Mouse (Mus musculus) cerebellum, postnatal 25 days (tissue): ENCODE measurements at regions not wholly inside any gene's neighbourhood (a gene's known extent, or its start where the extent isn't known, plus 50 kb on each side); places are given as distances from the start of the nearest gene placed in this dataset.
A peak's percentile ranks its signal among the peaks of the same experiment; 100 is the strongest.
"Not testable (repeated sequence)": the region's sequence is repeated elsewhere in the genome, so short reads cannot be mapped to it uniquely, and the experiment has no call there.

Experiments
- DNase-seq, 2 experiments: peaks; one replicate each; pipeline ENCODE4 v3.0.0; 2021; ENCODE audit warnings: mixed read lengths in 2 of 2

- no peak for DNase-seq
These were observed 152.3 kb upstream of the Zfp637 start for GRCm38 (mm10) chr6:117688664-117689178.

- DNase-seq = no peak
These were observed 140.7 kb upstream of the Zfp637 start for GRCm38 (mm10) chr6:117700286-117700685.

- no peak for DNase-seq
These were observed 139.4 kb upstream of the Zfp637 start for GRCm38 (mm10) chr6:117701547-117701946.

- no peak for DNase-seq
These were observed 135.0 kb upstream of the Zfp637 start for GRCm38 (mm10) chr6:117706006-117706405.

- DNase-seq = no peak
These were observed 131.8 kb upstream of the Zfp637 start for GRCm38 (mm10) chr6:117709212-117709611.

- no peak for DNase-seq
These were observed 125.8 kb upstream of the Zfp637 start for GRCm38 (mm10) chr6:117715056-117715777.

- DNase-seq = not testable (repeated sequence)
These were observed 124.6 kb upstream of the Zfp637 start for GRCm38 (mm10) chr6:117716422-117716821.

- not testable (repeated sequence) for DNase-seq
These were observed 88.6 kb upstream of the Zfp637 start for GRCm38 (mm10) chr6:117752338-117752737.

GRCm38 (mm10) chr6:117755682-117756081 lies 85.3 kb upstream of the Zfp637 start:
- DNase-seq = not testable (repeated sequence)

GRCm38 (mm10) chr6:117756176-117756575 lies 84.8 kb upstream of the Zfp637 start:
- DNase-seq = no peak

GRCm38 (mm10) chr6:117758516-117758915 lies 82.5 kb upstream of the Zfp637 start:
- peak; percentile 39 to 67 for DNase-seq

- DNase-seq = no peak
These were observed 69.5 kb upstream of the Zfp637 start for GRCm38 (mm10) chr6:117771506-117771905.

- DNase-seq = no peak
These were observed 68.6 kb upstream of the Zfp637 start for GRCm38 (mm10) chr6:117772396-117772795.

GRCm38 (mm10) chr6:117775304-117776050 lies 65.5 kb upstream of the Zfp637 start:
- no peak for DNase-seq

- no peak for DNase-seq
These were observed 63.0 kb upstream of the Zfp637 start for GRCm38 (mm10) chr6:117778027-117778426.

- DNase-seq = no peak
These were observed 62.5 kb upstream of the Zfp637 start for GRCm38 (mm10) chr6:117778481-117778880.

- DNase-seq = no peak
These were observed 62.0 kb upstream of the Zfp637 start for GRCm38 (mm10) chr6:117779020-117779419.

- no peak for DNase-seq
These were observed 52.1 kb upstream of the Zfp637 start for GRCm38 (mm10) chr6:117788580-117789540.

GRCm38 (mm10) chr6:117790581-117790980 lies 50.4 kb upstream of the Zfp637 start:
- no peak for DNase-seq
